Mouse (Mus musculus): Measurements from ENCODE around the gene Abr. TPM values are rescaled to one million over a fixed set of nuclear protein-coding genes. Genes with fewer than 3 reads are reported as not detected.

The Abr gene
- polyA plus RNA-seq, 1 experiment from 2014 or later: 29.9 TPM

DNA sequence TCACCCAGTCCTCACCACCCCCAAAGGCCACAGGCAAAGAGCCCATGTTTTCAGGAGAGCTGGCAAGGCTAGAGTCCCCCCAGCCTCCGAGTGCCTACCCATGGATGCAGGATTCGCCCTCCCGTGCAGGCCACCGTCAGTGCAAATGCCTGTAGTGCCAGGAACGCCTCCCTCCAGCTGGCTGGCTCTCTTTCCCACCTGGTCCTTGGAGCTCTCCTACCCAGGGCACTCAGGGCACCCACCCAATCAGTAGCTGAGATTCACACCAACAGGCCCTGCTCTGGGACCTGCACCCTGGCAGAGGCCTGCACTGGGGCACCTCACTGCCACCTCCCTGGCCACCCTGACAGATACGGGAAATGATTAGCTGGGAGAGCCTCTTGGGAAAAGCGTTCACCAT is 90.1 kb downstream of the Abr start:
- no peak overlapping the region for H3K4me2 ChIP-seq
- H3K9me3 ChIP-seq (replicated peaks): no peaks in the 10 kb centered on the region
- 85% methylated on average over 7 of the region's 7 CpGs for WGBS
- H3K4me1 ChIP-seq (replicated peaks): peaks cover 24% of the 10 kb centered on the region
- H3K27ac ChIP-seq (ENCODE audit: poor library complexity, severe bottlenecking): no peak overlapping the region
- no peaks in the 10 kb centered on the region for H3K27me3 ChIP-seq (replicated peaks)
- H3K9ac ChIP-seq: no peak overlapping the region
- H3K36me3 ChIP-seq: no peaks in the 10 kb centered on the region
- no peak for ATAC-seq (ENCODE audit: insufficient number of reproducible peaks, low FRiP score)
- no peak overlapping the region for H3K4me3 ChIP-seq

DNA sequence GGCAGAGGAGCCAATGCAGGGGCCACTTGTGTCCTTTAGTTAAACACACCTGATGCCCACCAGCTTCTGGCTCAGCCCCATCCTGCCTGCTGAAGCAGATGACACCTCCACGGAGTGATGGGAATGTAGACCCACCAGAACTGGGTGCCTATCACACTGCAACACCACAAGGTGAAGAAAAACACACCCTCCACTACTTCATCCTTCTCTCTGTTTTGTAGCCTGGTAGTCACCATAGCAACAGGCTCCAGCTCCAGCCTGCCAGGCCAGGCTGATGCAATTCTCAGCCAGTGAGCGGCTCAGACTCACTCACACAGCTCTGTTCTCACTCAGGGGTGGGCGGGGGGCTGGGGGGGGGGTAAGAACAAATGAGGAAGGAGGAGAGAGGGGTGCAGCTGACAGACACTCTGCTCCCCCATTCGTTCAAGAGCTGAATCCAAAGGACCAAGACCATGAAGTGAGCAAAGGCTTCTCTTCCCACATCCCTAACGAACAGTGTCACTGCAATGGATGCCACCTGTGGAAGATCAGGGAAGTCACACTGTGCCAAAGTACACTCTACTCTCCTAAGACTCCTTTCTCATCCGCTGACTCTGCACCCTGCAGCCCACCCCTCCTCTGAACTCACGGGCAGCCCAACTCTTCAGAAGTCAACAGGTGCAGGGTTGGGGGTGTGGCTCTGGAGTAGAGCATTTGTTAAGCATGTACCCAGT is 91.0 kb downstream of the Abr start:
- Histone ChIP-seq H3K36me3 (no peaks in the 10 kb centered on the region), H3K4me1 (replicated peaks) (peaks cover 24% of the 10 kb centered on the region), H3K27me3 (replicated peaks) (no peaks in the 10 kb centered on the region), H3K9ac (no peak overlapping the region), H3K27ac (ENCODE audit: poor library complexity, severe bottlenecking) (no peak overlapping the region), H3K9me3 (replicated peaks) (no peaks in the 10 kb centered on the region), H3K4me2 (no peak overlapping the region), H3K4me3 (no peak overlapping the region)
- ATAC-seq (ENCODE audit: insufficient number of reproducible peaks, low FRiP score): no peak
- 41% methylated on average over 7 of the region's 7 CpGs for WGBS

DNA sequence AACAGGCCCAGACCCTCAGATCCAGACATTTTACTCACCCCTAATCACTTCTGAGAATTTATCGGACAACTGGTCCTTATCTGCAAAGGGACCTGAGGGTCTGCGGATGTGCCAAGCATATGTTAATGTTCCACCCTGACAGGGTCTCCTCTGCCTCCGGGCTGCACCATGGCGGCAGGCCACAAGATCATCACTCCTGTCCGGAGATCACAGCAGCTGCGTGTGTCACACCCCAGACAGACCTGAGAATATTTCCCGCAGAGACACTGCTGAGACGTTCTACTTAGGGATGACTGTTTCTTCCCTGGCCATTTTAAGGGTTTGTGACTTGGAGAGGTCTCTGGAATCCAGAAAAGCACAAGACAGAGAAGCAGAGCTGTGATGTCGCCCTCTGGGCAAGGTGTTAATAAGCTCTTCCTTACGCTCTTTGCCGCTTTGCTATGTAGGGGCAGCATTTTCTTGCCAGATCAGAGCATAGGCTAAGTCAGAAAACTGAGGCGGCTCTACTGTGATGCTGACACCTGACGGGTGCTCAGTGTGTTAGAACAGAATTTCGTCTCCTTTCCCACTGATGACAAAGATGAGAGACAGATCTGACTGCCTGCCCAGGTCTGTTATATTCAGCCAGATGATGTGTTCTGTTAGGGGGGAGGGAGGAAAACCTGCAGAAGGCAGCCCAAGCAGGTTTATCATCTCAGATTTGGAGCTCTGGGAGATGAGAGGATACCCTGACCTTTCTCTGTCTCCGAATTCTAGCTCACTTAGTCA is 91.8 kb downstream of the Abr start:
- WGBS: 62% methylated on average over 15 of the region's 15 CpGs
- H3K27ac ChIP-seq (ENCODE audit: poor library complexity, severe bottlenecking): no peak overlapping the region
- H3K36me3 ChIP-seq: no peaks in the 10 kb centered on the region
- no peaks in the 10 kb centered on the region for H3K27me3 ChIP-seq (replicated peaks)
- H3K9me3 ChIP-seq (replicated peaks): no peaks in the 10 kb centered on the region
- no peak for ATAC-seq (ENCODE audit: insufficient number of reproducible peaks, low FRiP score)
- H3K4me1 ChIP-seq (replicated peaks): peaks cover 24% of the 10 kb centered on the region
- no peak overlapping the region for H3K4me2 ChIP-seq
- H3K9ac ChIP-seq: no peak overlapping the region
- H3K4me3 ChIP-seq: no peak overlapping the region

DNA sequence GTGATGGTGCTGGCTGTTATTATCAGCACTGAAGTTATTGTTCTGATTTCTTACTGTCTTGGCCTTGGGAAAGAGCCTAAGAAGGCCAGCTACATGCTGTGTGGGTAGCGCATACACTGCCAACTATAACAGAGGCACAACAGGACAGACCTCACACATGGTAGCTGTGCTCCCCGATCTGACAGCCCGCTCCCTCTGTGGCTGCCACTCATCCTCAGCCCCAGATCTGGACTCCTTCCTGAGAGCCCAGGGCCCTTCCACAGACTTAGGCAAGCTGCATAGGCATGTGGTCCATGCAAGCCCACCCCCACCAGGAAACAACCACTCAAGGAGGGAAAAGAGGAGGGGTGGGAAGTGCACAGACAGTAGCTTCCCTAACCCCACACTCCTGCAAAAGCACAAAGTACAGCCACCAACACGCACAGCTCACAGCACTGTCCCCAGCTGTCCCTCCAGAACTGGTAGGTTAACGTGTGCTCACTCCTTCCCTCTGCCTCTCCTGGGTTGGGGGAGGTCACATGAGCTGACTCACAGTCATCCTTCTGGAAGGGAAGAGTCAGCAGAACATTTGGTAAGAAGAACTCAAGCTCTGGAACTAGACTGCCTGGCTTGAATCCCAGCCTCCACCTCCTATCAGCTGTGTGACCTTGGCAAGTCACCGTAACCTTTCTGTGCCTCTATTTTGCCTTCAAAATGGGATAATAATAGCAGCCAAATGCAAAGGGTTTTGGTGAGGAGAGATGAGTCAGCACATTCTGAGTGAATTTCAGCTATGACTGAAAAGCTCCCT is 92.6 kb downstream of the Abr start:
- no peaks in the 10 kb centered on the region for H3K9me3 ChIP-seq (replicated peaks)
- no peak overlapping the region for H3K4me2 ChIP-seq
- no peaks in the 10 kb centered on the region for H3K27me3 ChIP-seq (replicated peaks)
- H3K4me1 ChIP-seq (replicated peaks): peaks cover 28% of the 10 kb centered on the region
- H3K4me3 ChIP-seq: no peak overlapping the region
- no peak overlapping the region for H3K27ac ChIP-seq (ENCODE audit: poor library complexity, severe bottlenecking)
- WGBS: 59% methylated on average over 6 of the region's 6 CpGs
- ATAC-seq (ENCODE audit: insufficient number of reproducible peaks, low FRiP score): no peak
- H3K9ac ChIP-seq: no peak overlapping the region
- no peaks in the 10 kb centered on the region for H3K36me3 ChIP-seq

- Histone ChIP-seq H3K27ac (ENCODE audit: poor library complexity, severe bottlenecking) (no peak overlapping the region), H3K4me2 (no peak overlapping the region), H3K27me3 (replicated peaks) (no peaks in the 10 kb centered on the region), H3K9ac (no peak overlapping the region), H3K4me1 (replicated peaks) (peaks cover 39% of the 10 kb centered on the region), H3K36me3 (no peaks in the 10 kb centered on the region), H3K4me3 (no peak overlapping the region), H3K9me3 (replicated peaks) (no peaks in the 10 kb centered on the region)
- WGBS: 84% methylated on average over 4 of the region's 4 CpGs
- no peak for ATAC-seq (ENCODE audit: insufficient number of reproducible peaks, low FRiP score)
These were observed 96.3 kb downstream of the Abr start for GRCm38 (mm10) chr11:76525646-76526351.

- 16% methylated on average over 8 of the region's 8 CpGs for WGBS
- Histone ChIP-seq H3K36me3 (no peaks in the 10 kb centered on the region), H3K27ac (ENCODE audit: poor library complexity, severe bottlenecking) (no peak overlapping the region), H3K4me1 (replicated peaks) (peaks cover 31% of the 10 kb centered on the region), H3K9me3 (replicated peaks) (no peaks in the 10 kb centered on the region), H3K9ac (no peak overlapping the region), H3K27me3 (replicated peaks) (no peaks in the 10 kb centered on the region), H3K4me2 (no peak overlapping the region), H3K4me3 (no peak overlapping the region)
- ATAC-seq (ENCODE audit: insufficient number of reproducible peaks, low FRiP score): no peak
These were observed 97.2 kb downstream of the Abr start for GRCm38 (mm10) chr11:76524947-76525346.

DNA sequence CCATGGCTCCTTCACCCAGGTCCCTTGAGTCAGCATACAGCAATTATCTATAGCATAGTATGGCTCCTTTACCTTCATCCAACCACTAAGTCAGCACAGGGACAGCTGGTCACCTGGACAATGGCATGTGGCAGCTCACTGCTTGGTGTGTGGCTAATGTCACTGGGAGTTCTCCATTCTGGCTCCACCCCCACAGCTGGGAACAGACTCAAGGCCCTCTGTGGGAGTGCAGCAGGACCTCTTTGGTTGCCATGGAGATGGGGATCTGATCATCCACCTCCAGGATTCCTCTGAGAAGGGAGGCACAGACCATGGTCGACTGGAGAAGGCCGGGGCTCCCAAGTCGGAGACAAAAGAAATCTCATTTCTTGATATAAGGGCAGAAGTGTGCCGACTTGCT is 98.8 kb downstream of the Abr start:
- peaks cover 22% of the 10 kb centered on the region for H3K4me1 ChIP-seq (replicated peaks)
- no peak overlapping the region for H3K4me3 ChIP-seq
- H3K36me3 ChIP-seq: no peaks in the 10 kb centered on the region
- 32% methylated on average over 4 of the region's 4 CpGs for WGBS
- H3K27me3 ChIP-seq (replicated peaks): no peaks in the 10 kb centered on the region
- H3K9ac ChIP-seq: no peak overlapping the region
- H3K4me2 ChIP-seq: no peak overlapping the region
- H3K9me3 ChIP-seq (replicated peaks): no peaks in the 10 kb centered on the region
- no peak overlapping the region for H3K27ac ChIP-seq (ENCODE audit: poor library complexity, severe bottlenecking)
- ATAC-seq (ENCODE audit: insufficient number of reproducible peaks, low FRiP score): no peak

DNA sequence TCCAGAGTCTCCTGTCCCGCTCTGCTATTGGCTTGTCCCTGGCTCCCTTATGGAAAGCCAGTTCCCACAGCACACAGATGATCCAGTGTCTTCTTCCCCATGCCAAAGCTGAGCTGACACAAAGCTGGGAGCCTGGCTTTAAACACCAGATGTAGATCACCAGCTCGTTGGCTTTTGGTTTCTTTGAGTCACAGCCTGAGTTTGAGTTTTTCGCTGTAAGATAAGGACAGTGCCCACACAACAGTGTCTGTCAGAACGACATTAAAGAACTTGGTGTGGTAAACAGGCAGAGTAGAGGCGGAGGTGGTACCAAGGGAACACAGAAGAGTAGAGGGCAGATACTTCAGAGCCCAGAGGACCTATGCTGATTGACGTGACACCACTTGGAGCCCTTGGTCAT is 101.2 kb downstream of the Abr start:
- WGBS: 83% methylated on average over 6 of the region's 6 CpGs
- Histone ChIP-seq H3K9me3 (replicated peaks) (no peaks in the 10 kb centered on the region), H3K9ac (no peak overlapping the region), H3K4me3 (no peak overlapping the region), H3K4me2 (no peak overlapping the region), H3K4me1 (replicated peaks) (peaks cover 24% of the 10 kb centered on the region), H3K36me3 (no peaks in the 10 kb centered on the region), H3K27me3 (replicated peaks) (no peaks in the 10 kb centered on the region), H3K27ac (ENCODE audit: poor library complexity, severe bottlenecking) (no peak overlapping the region)
- ATAC-seq (ENCODE audit: insufficient number of reproducible peaks, low FRiP score): no peak

- no peaks in the 10 kb centered on the region for H3K27me3 ChIP-seq (replicated peaks)
- no peak overlapping the region for H3K4me2 ChIP-seq
- H3K9me3 ChIP-seq (replicated peaks): no peaks in the 10 kb centered on the region
- H3K36me3 ChIP-seq: no peaks in the 10 kb centered on the region
- 82% methylated on average over 5 of the region's 5 CpGs for WGBS
- ATAC-seq (ENCODE audit: insufficient number of reproducible peaks, low FRiP score): no peak
- no peak overlapping the region for H3K4me3 ChIP-seq
- no peak overlapping the region for H3K27ac ChIP-seq (ENCODE audit: poor library complexity, severe bottlenecking)
- H3K4me1 ChIP-seq (replicated peaks): peaks cover 37% of the 10 kb centered on the region
- no peak overlapping the region for H3K9ac ChIP-seq
These were observed 103.5 kb downstream of the Abr start for GRCm38 (mm10) chr11:76518613-76519012.

- Histone ChIP-seq H3K27me3 (replicated peaks) (no peaks in the 10 kb centered on the region), H3K36me3 (no peaks in the 10 kb centered on the region), H3K9ac (no peak overlapping the region), H3K4me2 (no peak overlapping the region), H3K4me3 (no peak overlapping the region), H3K9me3 (replicated peaks) (no peaks in the 10 kb centered on the region), H3K4me1 (replicated peaks) (peaks cover 32% of the 10 kb centered on the region), H3K27ac (ENCODE audit: poor library complexity, severe bottlenecking) (no peak overlapping the region)
- 86% methylated on average over 4 of the region's 4 CpGs for WGBS
- no peak for ATAC-seq (ENCODE audit: insufficient number of reproducible peaks, low FRiP score)
These were observed 104.0 kb downstream of the Abr start for GRCm38 (mm10) chr11:76518125-76518524.

GRCm38 (mm10) chr11:76516951-76517350 is 105.2 kb downstream of the Abr start:
- no peak overlapping the region for H3K27ac ChIP-seq (ENCODE audit: poor library complexity, severe bottlenecking)
- H3K4me2 ChIP-seq: no peak overlapping the region
- H3K9me3 ChIP-seq (replicated peaks): no peaks in the 10 kb centered on the region
- no peaks in the 10 kb centered on the region for H3K36me3 ChIP-seq
- ATAC-seq (ENCODE audit: insufficient number of reproducible peaks, low FRiP score): no peak
- no peaks in the 10 kb centered on the region for H3K27me3 ChIP-seq (replicated peaks)
- H3K4me1 ChIP-seq (replicated peaks): peaks cover 24% of the 10 kb centered on the region
- no peak overlapping the region for H3K9ac ChIP-seq
- 77% methylated on average over 3 of the region's 3 CpGs for WGBS
- no peak overlapping the region for H3K4me3 ChIP-seq

All from heart, embryonic 12.5 days (tissue).